In genomic region chr4:78211529-78212494, GRCm38 (mm10) we compare ENCODE assay signal across 9 mouse cellular contexts. TPM values are rescaled to one million over a fixed set of nuclear protein-coding genes. Genes with fewer than 3 reads are reported as not detected.
DNase-seq lines count a peak whose midpoint lies in the region; ATAC-seq and TF ChIP-seq lines count a peak whose summit lies in the region.
"Had no signal": no experiment of that assay in that cellular context is flagged by ENCODE, and none has a peak within 500 bp of the region (broad histone marks: within the 10 kb centered on the region; RNA-seq: fewer than 3 reads in every experiment).

Gene Ptprd (minus strand): TSS chr4:78211961.

- H3K36me3 ChIP-seq in lung, embryonic 14.5 days (ENCODE audit: insufficient read depth): no peaks in the 10 kb centered on the region
- no peaks in the 10 kb centered on the region for H3K36me3 ChIP-seq in liver, embryonic 12.5 days

- TF ChIP-seq CTCF in lung, embryonic 14.5 days (IDR thresholded peaks at IDR 0.05; ENCODE audit: low read depth): no peak

- H3K4me2 ChIP-seq in lung, embryonic 14.5 days: peak within 1 kb of the TSS; percentile 75
- H3K4me2 ChIP-seq in liver, embryonic 12.5 days: peak within 1 kb of the TSS; percentile 66

- no peaks in the 10 kb centered on the region for H3K9me3 ChIP-seq in lung, embryonic 14.5 days (ENCODE audit: low read depth, low read length)
- H3K9me3 ChIP-seq in liver, embryonic 12.5 days (replicated peaks): no peaks in the 10 kb centered on the region

- H3K27me3 ChIP-seq in lung, embryonic 14.5 days (ENCODE audit: insufficient read depth, low read length): peaks cover 9% of the 10 kb centered on the region
- H3K27me3 ChIP-seq in liver, embryonic 12.5 days (replicated peaks): peaks cover 33% of the 10 kb centered on the region

- no peak within 1 kb of the TSS for H3K27ac ChIP-seq in lung, embryonic 14.5 days (ENCODE audit: low read depth)
- H3K27ac ChIP-seq in liver, embryonic 12.5 days: no peak within 1 kb of the TSS

- peak; percentile 55 for DNase-seq in lung, embryonic 14.5 days
- DNase-seq in lung, postnatal 36 days: no peak
- peak; percentile 17 for DNase-seq in cerebellum, adult 9-10 months
- DNase-seq in kidney, postnatal 10 days: peak; percentile 24
- peak; percentile 70 for DNase-seq in right cerebral cortex, postnatal 14 days
- DNase-seq in adipocyte (ENCODE audit: low spot score): no peak

- peak within 1 kb of the TSS; percentile 41 for H3K4me3 ChIP-seq in lung, embryonic 14.5 days (ENCODE audit: low read depth, low read length)
- H3K4me3 ChIP-seq in liver, embryonic 12.5 days: peak within 1 kb of the TSS; percentile 43

- no peaks in the 10 kb centered on the region for H3K4me1 ChIP-seq in lung, embryonic 14.5 days (ENCODE audit: insufficient read depth)
- H3K4me1 ChIP-seq in liver, embryonic 12.5 days: no peaks in the 10 kb centered on the region

- peak; percentile 89 for ATAC-seq in lung, embryonic 14.5 days (ENCODE audit: insufficient read depth)
- peak; percentile 67 for ATAC-seq in frontal cortex, adult (ENCODE audit: low TSS enrichment)
- ATAC-seq in liver, embryonic 12.5 days: no peak
- ATAC-seq: Patski had no signal

- peak within 1 kb of the TSS; percentile 20; the same call in 1 of the 2 replicates for H3K9ac ChIP-seq in lung, embryonic 14.5 days
- no peak within 1 kb of the TSS for H3K9ac ChIP-seq in liver, embryonic 12.5 days

- WGBS in lung, embryonic 14.5 days: under 1% methylated on average over 79 of the region's 86 CpGs
- WGBS in liver, embryonic 12.5 days (ENCODE audit: insufficient replicate concordance): 1% methylated on average over 59 of the region's 86 CpGs

RNA-seq across cellular contexts. Expression of gene Ptprd, which starts in this region (rescaled TPM):
- 24.3 and 25.3 TPM in 2 replicates for polyA plus RNA-seq in lung, embryonic 14.5 days (2014; fragmentation: Nextera tagmentation; extraction: Ambion mirVana)
- 4.0 and 4.2 TPM in 2 replicates for polyA plus RNA-seq in liver, embryonic 12.5 days (2016; fragmentation: Nextera tagmentation; extraction: Ambion mirVana)

Comparison
In these comparisons a context has a peak if more than half of its experiments do, and no peak if none do; other contexts are left out.
1. DNase-seq: peak in lung, embryonic 14.5 days (single experiment), cerebellum, adult 9-10 months (single experiment), kidney, postnatal 10 days (single experiment) and right cerebral cortex, postnatal 14 days (single experiment); none in lung, postnatal 36 days (single experiment) and adipocyte (single experiment).